Mouse (Mus musculus) hindbrain, postnatal 0 days (tissue): ENCODE data around the gene Zfp61. TPM values are rescaled to one million over a fixed set of nuclear protein-coding genes. Genes with fewer than 3 reads are reported as not detected.
A peak's percentile ranks its signal among the peaks of the same experiment; 100 is the strongest.

Experiments
- ATAC-seq: fragments of 200-750 bp; cut with Nextera tagmentation; 2 replicates; pipeline ENCODE4 v1.8.0; 2017; ENCODE audit warnings: mild to moderate bottlenecking, moderate TSS enrichment, moderate library complexity
- DNase-seq: peaks from one replicate; pipeline ENCODE4 v3.0.0-alpha.2; 2015; ENCODE audit warnings: low spot score
- H3K27ac ChIP-seq: fragments of 300-500 bp; sonication (generic); 2 replicates; pipeline ENCODE4 v1.5.1; 2014; ENCODE audit warnings: mild to moderate bottlenecking
- H3K27me3 ChIP-seq: fragments of 300-500 bp; sonication (generic); 2 replicates; pipeline ENCODE4 v1.6.1; 2014; ENCODE audit warnings: low read length, mixed read lengths; ENCODE audit not compliant: insufficient read depth
- H3K36me3 ChIP-seq: fragments of 300-500 bp; sonication (generic); 2 replicates; pipeline ENCODE4 v1.6.1; 2014; ENCODE audit warnings: low read length, mixed read lengths; ENCODE audit not compliant: insufficient read depth
- H3K4me1 ChIP-seq: fragments of 300-500 bp; sonication (generic); 2 replicates; pipeline ENCODE4 v1.6.1; 2014; ENCODE audit warnings: antibody characterized with exemption, low read length, mixed read lengths; ENCODE audit not compliant: insufficient read depth
- H3K4me2 ChIP-seq: fragments of 300-500 bp; sonication (generic); 2 replicates; pipeline ENCODE4 v1.6.1; 2014; ENCODE audit warnings: low read depth, mild to moderate bottlenecking, low read length, moderate library complexity, mixed read lengths
- H3K4me3 ChIP-seq: fragments of 300-500 bp; sonication (generic); 2 replicates; pipeline ENCODE4 v1.5.1; 2014; ENCODE audit warnings: low read length
- H3K9ac ChIP-seq: fragments of 300-500 bp; sonication (generic); replicated peaks from 2 replicates; pipeline ENCODE4 v1.6.1; 2014; ENCODE audit warnings: mild to moderate bottlenecking, low read length, moderate library complexity, mixed read lengths
- H3K9me3 ChIP-seq: fragments of 300-500 bp; sonication (generic); 2 replicates; pipeline ENCODE4 v1.6.1; 2016; ENCODE audit warnings: low read length, mixed read lengths
- CTCF ChIP-seq: IDR thresholded peaks from 2 replicates; pipeline ENCODE4 v1.5.1; 2016; ENCODE audit warnings: antibody characterized with exemption, control low read depth, low read depth
- WGBS: fragments of 180-500 bp; shearing (Covaris S2); extraction: QIAGEN DNeasy Blood & Tissue Kit; methylation state at CpG from one replicate; pipeline ENCODE4 v1.1.7; 2014; 5-methylcytosine and 5-hydroxymethylcytosine counted together
- polyA plus RNA-seq: library from polyadenylated mRNA; unstranded; fragments of >200 nt; fragmentation: Nextera tagmentation; extraction: Ambion mirVana; gene quantifications from 2 replicates; pipeline ENCODE4 v1.2.1, GENCODE M21; 2015
- total RNA-seq: library from RNA; depleted of rRNA; stranded (reverse); fragments of >200 nt; gene quantifications from 2 replicates; pipeline ENCODE4 v1.2.3, GENCODE M21; 2014

The Zfp61 gene
- total and polyA plus RNA-seq, 2 experiments from 2014 or later, result 23.5 to 26.1 TPM

DNA sequence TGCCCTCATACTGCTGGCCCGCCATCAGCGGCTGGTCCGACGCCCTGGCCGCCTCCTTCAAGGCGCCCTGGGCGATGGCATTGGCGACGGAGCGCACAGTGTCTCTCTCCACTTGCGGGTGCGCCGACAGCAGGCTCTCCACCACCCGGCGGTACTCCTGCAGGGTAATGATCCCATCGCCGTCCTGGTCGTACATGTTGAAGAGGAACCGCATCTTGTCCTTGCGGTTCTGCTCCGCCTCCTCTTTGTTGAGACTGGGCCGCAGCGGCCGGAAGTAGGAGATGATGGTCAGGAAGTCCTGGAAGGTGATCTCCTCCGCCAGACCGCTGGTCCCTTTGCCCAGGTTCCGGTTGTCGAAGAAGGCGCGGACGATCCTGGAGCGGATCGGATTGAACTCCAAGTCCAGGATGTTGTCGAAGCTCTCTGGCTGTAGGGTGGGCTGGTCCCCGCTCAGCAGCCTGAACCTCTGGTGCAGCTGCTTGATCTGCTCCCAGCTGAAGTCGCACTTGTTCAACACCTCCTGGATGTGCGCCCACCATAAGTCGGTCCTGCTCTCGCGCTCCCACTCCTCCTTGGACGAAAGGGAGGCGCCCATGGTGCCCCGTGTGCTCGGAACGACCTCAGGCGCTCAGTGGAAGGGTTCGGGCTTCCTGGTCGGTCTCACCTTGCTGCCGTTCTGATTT is 32.4 kb upstream of the Zfp61 start, which contains the start of gene Tescl:
TSS of gene Tescl (minus strand) at position 633 of the 683 bp plus-strand sequence.
- Histone ChIP-seq H3K9me3 (no peaks in the 10 kb centered on the region), H3K27ac (no peak within 1 kb of the TSS), H3K4me3 (no peak within 1 kb of the TSS), H3K9ac (no peak within 1 kb of the TSS), H3K36me3 (no peaks in the 10 kb centered on the region), H3K27me3 (no peaks in the 10 kb centered on the region; the same call in 1 of the 2 replicates), H3K4me2 (0 out of 2 replicates have a peak within 1 kb of the TSS, but pooled peaks have one; percentile 11), H3K4me1 (no peaks in the 10 kb centered on the region)
- 51% methylated on average over 49 of the region's 49 CpGs for WGBS
- no peak for TF ChIP-seq CTCF
- no peak for DNase-seq
- no peak for ATAC-seq

GRCm38 (mm10) chr7:24327281-24327975 is 26.4 kb upstream of the Zfp61 start:
- no peaks in the 10 kb centered on the region for H3K27me3 ChIP-seq
- DNase-seq (no peak), ATAC-seq (no peak)
- no peak overlapping the region for H3K4me3 ChIP-seq
- no peaks in the 10 kb centered on the region for H3K36me3 ChIP-seq
- H3K9ac ChIP-seq, result no peak overlapping the region
- H3K4me1 ChIP-seq, result no peaks in the 10 kb centered on the region
- H3K9me3 ChIP-seq, result no peaks in the 10 kb centered on the region
- WGBS, result 91% methylated on average over 14 of the region's 14 CpGs
- no peak overlapping the region for H3K4me2 ChIP-seq
- no peak overlapping the region for H3K27ac ChIP-seq
- no peak for TF ChIP-seq CTCF

GRCm38 (mm10) chr7:24326273-24327135 is 25.5 kb upstream of the Zfp61 start:
- no peak overlapping the region for H3K27ac ChIP-seq
- no peaks in the 10 kb centered on the region for H3K27me3 ChIP-seq
- ATAC-seq (peak; percentile 63; the same call in 1 of the 2 replicates), DNase-seq (peak; percentile 42)
- H3K9ac ChIP-seq, result 0 out of 2 replicates have a peak overlapping the region, but pooled peaks have one; percentile 2
- H3K36me3 ChIP-seq, result no peaks in the 10 kb centered on the region
- WGBS, result 30% methylated on average over 20 of the region's 20 CpGs
- H3K4me1 ChIP-seq, result no peaks in the 10 kb centered on the region
- H3K4me3 ChIP-seq, result peak overlapping the region; percentile 21
- no peak for TF ChIP-seq CTCF
- H3K9me3 ChIP-seq, result no peaks in the 10 kb centered on the region
- peak overlapping the region; percentile 59 for H3K4me2 ChIP-seq

GRCm38 (mm10) chr7:24325675-24326128 is 24.7 kb upstream of the Zfp61 start:
- Histone ChIP-seq H3K9me3 (no peaks in the 10 kb centered on the region), H3K27ac (no peak overlapping the region), H3K4me1 (no peaks in the 10 kb centered on the region), H3K9ac (0 out of 2 replicates have a peak overlapping the region, but pooled peaks have one; percentile 2), H3K36me3 (no peaks in the 10 kb centered on the region), H3K4me3 (peak overlapping the region; percentile 21), H3K27me3 (no peaks in the 10 kb centered on the region), H3K4me2 (peak overlapping the region; percentile 59)
- ATAC-seq (peak; percentile 69), DNase-seq (peak; percentile 14)
- TF ChIP-seq CTCF, result no peak
- 5% methylated on average over 13 of the region's 13 CpGs for WGBS

DNA sequence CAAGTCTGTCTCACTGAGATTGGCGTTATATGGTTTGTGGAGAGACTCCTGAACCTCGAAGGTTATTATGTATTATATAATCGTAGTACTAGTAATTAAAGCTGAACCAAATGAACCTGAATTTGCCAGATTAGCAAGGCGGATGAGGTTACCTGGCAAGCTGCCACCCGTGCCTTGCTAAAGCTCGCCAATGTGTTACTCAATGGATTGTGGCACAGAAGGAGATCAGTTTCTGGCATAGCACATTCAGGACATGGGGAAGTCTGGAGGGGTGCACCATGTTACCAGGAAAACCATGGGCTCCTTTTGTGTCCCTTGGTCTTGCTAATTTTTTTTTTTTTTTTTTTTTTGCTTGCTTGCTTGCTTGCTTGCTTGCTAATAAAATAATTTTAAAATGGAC is 24.2 kb upstream of the Zfp61 start:
- no peak for TF ChIP-seq CTCF
- H3K27ac ChIP-seq, result no peak overlapping the region
- H3K9ac ChIP-seq, result no peak overlapping the region
- ATAC-seq (no peak), DNase-seq (peak; percentile 45)
- H3K36me3 ChIP-seq, result no peaks in the 10 kb centered on the region
- H3K4me3 ChIP-seq, result no peak overlapping the region
- no peaks in the 10 kb centered on the region for H3K27me3 ChIP-seq
- H3K4me1 ChIP-seq, result no peaks in the 10 kb centered on the region
- no peaks in the 10 kb centered on the region for H3K9me3 ChIP-seq
- H3K4me2 ChIP-seq, result peak overlapping the region; percentile 59
- WGBS, result 58% methylated on average over 6 of the region's 6 CpGs

GRCm38 (mm10) chr7:24322593-24322992 is 21.6 kb upstream of the Zfp61 start:
- WGBS, result 77% methylated on average over 4 of the region's 4 CpGs
- H3K27ac ChIP-seq, result no peak overlapping the region
- H3K4me2 ChIP-seq, result no peak overlapping the region
- no peaks in the 10 kb centered on the region for H3K27me3 ChIP-seq
- no peak overlapping the region for H3K9ac ChIP-seq
- H3K4me3 ChIP-seq, result no peak overlapping the region
- H3K36me3 ChIP-seq, result no peaks in the 10 kb centered on the region
- no peak for ATAC-seq
- no peak for TF ChIP-seq CTCF
- no peaks in the 10 kb centered on the region for H3K4me1 ChIP-seq
- DNase-seq, result no peak
- no peaks in the 10 kb centered on the region for H3K9me3 ChIP-seq
